Mouse (Mus musculus): ENCODE measurements around the gene Fam163a.

The Fam163a gene

GRCm38 (mm10) chr1:156076474-156076873 lies 128.4 kb downstream of the Fam163a start:
- DNase-seq: no peak

- DNase-seq: peak; percentile 35
These were observed 130.3 kb downstream of the Fam163a start for GRCm38 (mm10) chr1:156074575-156074974.

- no peak for DNase-seq
These were observed 131.5 kb downstream of the Fam163a start for GRCm38 (mm10) chr1:156073169-156073821.

- no peak for DNase-seq
These were observed 134.7 kb downstream of the Fam163a start for GRCm38 (mm10) chr1:156070106-156070505.

- no peak for DNase-seq
These were observed 138.7 kb downstream of the Fam163a start for GRCm38 (mm10) chr1:156066133-156066532.

- no peak for DNase-seq
These were observed 142.6 kb downstream of the Fam163a start for GRCm38 (mm10) chr1:156062193-156062592.

- DNase-seq: no peak
These were observed 146.6 kb downstream of the Fam163a start for GRCm38 (mm10) chr1:156058207-156058606.

- DNase-seq: no peak
These were observed 158.1 kb downstream of the Fam163a start for GRCm38 (mm10) chr1:156046688-156047087.

- DNase-seq: no peak
These were observed 160.6 kb downstream of the Fam163a start for GRCm38 (mm10) chr1:156044211-156044611.

GRCm38 (mm10) chr1:156043027-156043426 lies 161.8 kb downstream of the Fam163a start:
- peak; percentile 53 for DNase-seq

- DNase-seq: no peak
These were observed 162.3 kb downstream of the Fam163a start for GRCm38 (mm10) chr1:156042481-156042880.

GRCm38 (mm10) chr1:156041451-156042241 lies 163.2 kb downstream of the Fam163a start:
- DNase-seq: no peak

GRCm38 (mm10) chr1:156040731-156041401 lies 164.0 kb downstream of the Fam163a start:
- DNase-seq: peak; percentile 92

- peak; percentile 12 for DNase-seq
These were observed 164.8 kb downstream of the Fam163a start for GRCm38 (mm10) chr1:156039989-156040388.

GRCm38 (mm10) chr1:156037144-156037583 lies 167.7 kb downstream of the Fam163a start:
- peak; percentile 39 for DNase-seq

- peak; percentile 96 for DNase-seq
These were observed 168.7 kb downstream of the Fam163a start, which contains the start of gene Tor1aip1 for GRCm38 (mm10) chr1:156035930-156036737. Tor1aip1 (minus strand) TSS chr1:156036480.

GRCm38 (mm10) chr1:156035269-156035929 lies 169.4 kb downstream of the Fam163a start, which contains the start of gene Tor1aip2:
Tor1aip2 (plus strand) TSS chr1:156035403.
- DNase-seq: peak; percentile 74

- no peak for DNase-seq
These were observed 170.2 kb downstream of the Fam163a start for GRCm38 (mm10) chr1:156034661-156035060.

- no peak for DNase-seq
These were observed 170.9 kb downstream of the Fam163a start for GRCm38 (mm10) chr1:156033921-156034320.

GRCm38 (mm10) chr1:156028340-156028975 lies 176.4 kb downstream of the Fam163a start:
- DNase-seq: no peak

- DNase-seq: no peak
These were observed 177.0 kb downstream of the Fam163a start for GRCm38 (mm10) chr1:156027849-156028248.

All from lung, postnatal 14 days (tissue).